Mouse (Mus musculus): ENCODE results near the gene D730048I06Rik.
"Not testable (repeated sequence)": the region's sequence is repeated elsewhere in the genome, so short reads cannot be mapped to it uniquely, and the experiment has no call there.

D730048I06Rik gene

DNA sequence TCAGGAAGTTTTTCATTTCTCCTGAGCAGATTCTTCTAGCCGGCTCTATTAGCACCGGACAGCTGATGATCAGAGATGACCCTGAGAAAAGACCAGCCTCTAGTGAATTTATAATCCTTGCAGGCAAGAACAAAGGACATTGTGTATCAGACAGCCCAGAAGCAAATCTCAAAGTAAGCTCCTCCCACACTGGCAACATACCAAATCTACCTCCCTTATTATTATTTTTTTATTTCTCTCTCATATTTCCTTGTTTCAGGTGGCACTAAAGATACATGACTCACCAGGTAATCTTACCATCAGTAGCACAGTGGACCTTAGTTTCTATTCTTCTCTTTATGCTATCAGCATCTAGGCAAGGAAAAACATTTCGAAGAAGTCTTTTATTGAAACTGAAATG, at the start of gene D730048I06Rik, which contains the start of gene Gm27235:
Gene D730048I06Rik, minus strand, starts transcription at position 112 of the 400 bp plus-strand sequence.
Gene Gm27235, minus strand, starts transcription at position 101 of the 400 bp plus-strand sequence.
- DNase-seq: no peak

- DNase-seq: not testable (repeated sequence)
Observed at GRCm38 (mm10) chr9:35817881-35818280, 28.0 kb upstream of the D730048I06Rik start.

GRCm38 (mm10) chr9:35798146-35798545, 8.2 kb upstream of the D730048I06Rik start:
- no peak for DNase-seq

DNA sequence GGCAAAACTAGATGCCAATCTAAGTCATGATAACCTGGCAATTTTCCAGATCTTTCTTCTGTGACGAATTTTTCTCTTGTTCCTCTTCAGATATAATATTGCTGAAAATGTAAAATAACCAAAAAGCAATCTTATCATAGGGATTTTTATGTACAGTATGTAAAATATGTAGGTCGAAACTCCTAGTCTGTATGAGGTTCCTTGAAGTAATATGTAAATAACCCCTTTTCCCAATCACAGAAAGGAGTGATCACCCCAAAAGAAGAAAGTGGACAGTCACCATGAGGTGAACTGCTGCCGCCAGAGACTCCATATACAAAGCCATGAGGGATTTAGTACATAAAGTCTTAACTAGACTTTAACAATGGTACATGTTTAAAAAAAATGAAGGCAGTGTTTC, 11.9 kb downstream of the D730048I06Rik start, which contains the start of gene Gm17727:
Gene Gm17727, minus strand, starts transcription at position 101 of the 400 bp plus-strand sequence.
- no peak for DNase-seq

DNA sequence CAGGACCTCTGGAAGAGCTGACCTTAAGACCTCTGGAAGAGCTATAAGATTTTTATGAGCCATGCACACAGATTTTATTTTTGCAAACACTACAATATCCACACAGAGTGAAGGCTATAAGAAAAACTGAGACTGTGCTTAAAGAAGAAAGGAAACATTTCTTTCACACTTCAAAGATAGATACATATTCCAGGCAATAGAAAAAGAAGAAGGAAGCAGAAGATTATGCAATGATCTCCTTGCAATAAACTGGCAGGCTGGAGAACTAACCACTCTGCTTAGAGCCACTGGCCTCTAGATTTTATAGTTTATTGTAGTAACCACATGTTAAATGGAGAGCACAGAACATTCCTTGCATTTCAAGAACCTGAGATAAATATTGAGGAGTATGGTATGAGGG, 33.1 kb downstream of the D730048I06Rik start:
- DNase-seq: no peak

DNA sequence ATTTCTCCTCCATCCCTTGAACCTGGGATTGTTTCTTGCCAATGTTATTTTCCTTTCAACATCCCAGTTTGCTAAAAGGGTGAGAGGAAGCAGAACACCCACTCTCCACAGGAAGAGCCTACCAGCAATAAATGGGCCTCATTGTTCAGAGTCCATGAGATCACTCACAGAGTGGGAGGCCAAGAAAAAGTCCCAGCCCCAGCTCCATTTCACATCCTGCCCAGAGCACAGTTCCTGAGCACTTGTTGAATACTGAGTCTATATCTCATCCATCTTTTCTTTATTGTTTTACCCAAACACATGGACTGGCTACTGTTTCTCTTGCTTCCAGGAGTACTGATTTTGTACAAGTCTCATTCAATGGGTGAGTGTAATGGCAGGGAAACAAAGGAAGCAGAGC, 49.2 kb downstream of the D730048I06Rik start, which contains the start of gene Gm17677:
Gene Gm17677, plus strand, starts transcription at position 301 of the 400 bp plus-strand sequence.
- no peak for DNase-seq

Measured in right cerebral cortex, postnatal 25 days (tissue).